Mouse (Mus musculus): ENCODE results near the gene Fam20a. TPM values are rescaled to one million over a fixed set of nuclear protein-coding genes. Genes with fewer than 3 reads are reported as not detected.

Gene Fam20a
- total and polyA plus RNA-seq, 3 experiments, result not detected

DNA sequence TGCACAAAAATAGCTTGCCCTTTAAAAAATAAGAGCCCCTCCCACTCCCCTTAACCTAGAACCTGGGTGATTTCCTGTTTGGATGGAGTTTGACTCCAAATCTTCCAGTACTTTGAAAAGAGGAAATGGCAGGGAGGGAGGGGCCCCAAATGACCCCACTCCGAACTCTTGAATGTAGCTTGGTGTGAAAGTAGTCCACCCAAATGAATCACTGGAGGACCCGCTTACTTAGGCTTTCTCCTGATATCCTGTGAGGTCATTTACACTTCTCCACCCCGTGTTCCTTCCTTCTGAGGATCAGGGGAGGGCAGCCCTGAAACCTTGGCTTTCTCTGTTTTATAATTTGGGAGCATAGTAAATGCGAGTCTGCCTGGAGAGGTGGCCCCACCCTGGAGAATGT, 632 bp upstream of the Fam20a start:
- TF ChIP-seq MXI1 (IDR thresholded peaks at IDR 0.05; ENCODE audit: low read depth, low read length) (no peak), SMC3 (IDR thresholded peaks at IDR 0.05; ENCODE audit: low read depth, low read length) (no peak), USF1 (IDR thresholded peaks at IDR 0.05; ENCODE audit: low read depth, low read length) (no peak), POLR2A (IDR thresholded peaks at IDR 0.05; ENCODE audit: control insufficient read depth in 1 of 2, insufficient read depth in 1 of 2, low read depth in 1 of 2, low read length in 2 of 2, poor library complexity in 1 of 2) (no peak), ZNF384 (IDR thresholded peaks at IDR 0.05; ENCODE audit: low read depth, low read length) (no peak), HCFC1 (IDR thresholded peaks at IDR 0.05; ENCODE audit: low read depth, low read length) (no peak), MAFK (IDR thresholded peaks at IDR 0.05; ENCODE audit: borderline replicate concordance, low read depth, low read length) (no peak), MYB (IDR thresholded peaks at IDR 0.05; ENCODE audit: low read depth, low read length) (no peak), TAL1 (IDR thresholded peaks at IDR 0.05; ENCODE audit: low read length) (no peak), ZMIZ1 (IDR thresholded peaks at IDR 0.05; ENCODE audit: low read depth, low read length) (no peak), SIN3A (IDR thresholded peaks at IDR 0.05; ENCODE audit: low read length) (no peak), EP300 (IDR thresholded peaks at IDR 0.05; ENCODE audit: low read depth in 1 of 2, low read length in 2 of 2) (no peak)
- no peak overlapping the region for H3K4me3 ChIP-seq (ENCODE audit: control insufficient read depth in 1 of 2, insufficient read depth in 1 of 2, low read depth in 2 of 2, low read length in 2 of 2)
- H3K27ac ChIP-seq (ENCODE audit: control insufficient read depth, low read depth, low read length), result no peak overlapping the region
- no peaks in the 10 kb centered on the region for H3K79me2 ChIP-seq (ENCODE audit: control insufficient read depth, insufficient read depth, low read length, poor library complexity)
- H3K36me3 ChIP-seq (ENCODE audit: control insufficient read depth in 1 of 2, insufficient read depth in 2 of 2, low read length in 2 of 2), result no peaks in the 10 kb centered on the region
- H3K27me3 ChIP-seq (ENCODE audit: control insufficient read depth in 1 of 2, insufficient read depth in 2 of 2, low read length in 2 of 2), result no peaks in the 10 kb centered on the region
- no peak overlapping the region for H3K9ac ChIP-seq (ENCODE audit: control insufficient read depth, low read depth, low read length, poor library complexity, severe bottlenecking)
- DNase-seq (ENCODE audit: low read depth, low spot score), result no peak
- H3K4me1 ChIP-seq (ENCODE audit: control insufficient read depth in 1 of 2, insufficient read depth in 2 of 2, low read length in 2 of 2), result no peaks in the 10 kb centered on the region
- no peaks in the 10 kb centered on the region for H3K9me3 ChIP-seq (replicated peaks; ENCODE audit: insufficient read depth, low read length)

DNA sequence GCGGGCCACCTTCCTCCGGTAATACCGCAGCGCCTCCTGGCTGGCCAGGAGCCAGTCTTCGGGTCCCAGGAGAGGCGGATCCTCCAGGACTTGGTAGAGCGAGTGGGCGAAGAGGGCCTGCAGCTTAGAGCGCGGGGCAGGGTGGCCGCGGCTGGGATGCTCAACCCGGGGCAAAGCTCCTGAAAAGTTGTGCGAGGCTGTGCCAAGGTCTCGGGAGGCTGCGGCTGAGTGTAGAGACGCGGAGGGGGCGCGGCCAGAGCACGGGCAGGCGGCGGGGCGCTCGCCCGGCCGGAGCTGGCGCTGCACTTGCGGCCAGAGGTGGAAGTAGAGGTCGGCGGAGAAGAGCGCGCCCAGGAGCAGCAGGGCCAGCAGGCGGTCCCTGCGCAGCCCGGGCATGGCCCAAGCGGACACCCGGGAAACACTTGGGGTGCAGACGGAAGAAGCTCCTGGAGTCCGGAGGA, 729 bp downstream of the Fam20a start:
- no peaks in the 10 kb centered on the region for H3K36me3 ChIP-seq (ENCODE audit: control insufficient read depth in 1 of 2, insufficient read depth in 2 of 2, low read length in 2 of 2)
- no peaks in the 10 kb centered on the region for H3K9me3 ChIP-seq (replicated peaks; ENCODE audit: insufficient read depth, low read length)
- TF ChIP-seq MYB (IDR thresholded peaks at IDR 0.05; ENCODE audit: low read depth, low read length) (no peak), MAFK (IDR thresholded peaks at IDR 0.05; ENCODE audit: borderline replicate concordance, low read depth, low read length) (no peak), CTCF (IDR thresholded peaks at IDR 0.05 in 2 of 3, conservative IDR thresholded peaks at IDR 0.05 in 1 of 3; ENCODE audit: control insufficient read depth in 1 of 3, insufficient read depth in 1 of 3, low read depth in 2 of 3, low read length in 3 of 3, poor library complexity in 1 of 3, severe bottlenecking in 1 of 3) (no peak), ETS1 (IDR thresholded peaks at IDR 0.05; ENCODE audit: low read depth, low read length) (no peak), GABPA (IDR thresholded peaks at IDR 0.05; ENCODE audit: low read depth, low read length) (no peak), TCF12 (IDR thresholded peaks at IDR 0.05; ENCODE audit: low read depth, low read length) (no peak), ZNF384 (IDR thresholded peaks at IDR 0.05; ENCODE audit: low read depth, low read length) (no peak), NRF1 (IDR thresholded peaks at IDR 0.05; ENCODE audit: insufficient read depth, low read depth, low read length, poor library complexity, severe bottlenecking) (no peak), POLR2A (IDR thresholded peaks at IDR 0.05; ENCODE audit: control insufficient read depth in 1 of 2, insufficient read depth in 1 of 2, low read depth in 1 of 2, low read length in 2 of 2, poor library complexity in 1 of 2) (no peak), USF1 (IDR thresholded peaks at IDR 0.05; ENCODE audit: low read depth, low read length) (no peak), SIN3A (IDR thresholded peaks at IDR 0.05; ENCODE audit: low read length) (no peak), USF2 (IDR thresholded peaks at IDR 0.05; ENCODE audit: borderline replicate concordance in 1 of 2, insufficient read depth in 1 of 2, low read depth in 1 of 2, low read length in 2 of 2) (no peak), RAD21 (IDR thresholded peaks at IDR 0.05; ENCODE audit: low read depth, low read length) (no peak), GATA1 (IDR thresholded peaks at IDR 0.05; ENCODE audit: low read depth, low read length) (no peak)
- H3K4me1 ChIP-seq (ENCODE audit: control insufficient read depth in 1 of 2, insufficient read depth in 2 of 2, low read length in 2 of 2), result no peaks in the 10 kb centered on the region
- H3K27me3 ChIP-seq (ENCODE audit: control insufficient read depth in 1 of 2, insufficient read depth in 2 of 2, low read length in 2 of 2), result no peaks in the 10 kb centered on the region
- no peak for DNase-seq (ENCODE audit: low read depth, low spot score)
- no peak overlapping the region for H3K4me3 ChIP-seq (ENCODE audit: control insufficient read depth in 1 of 2, insufficient read depth in 1 of 2, low read depth in 2 of 2, low read length in 2 of 2)
- H3K27ac ChIP-seq (ENCODE audit: control insufficient read depth, low read depth, low read length), result no peak overlapping the region
- no peak overlapping the region for H3K9ac ChIP-seq (ENCODE audit: control insufficient read depth, low read depth, low read length, poor library complexity, severe bottlenecking)
- H3K79me2 ChIP-seq (ENCODE audit: control insufficient read depth, insufficient read depth, low read length, poor library complexity), result no peaks in the 10 kb centered on the region
